Mouse (Mus musculus) midbrain, postnatal 0 days (tissue): ENCODE results near the gene Olfr714. TPM values are rescaled to one million over a fixed set of nuclear protein-coding genes. Genes with fewer than 3 reads are reported as not detected.
"Not testable (repeated sequence)": the region's sequence is repeated elsewhere in the genome, so short reads cannot be mapped to it uniquely, and the experiment has no call there.

Experiments
- ATAC-seq: fragments of 200-750 bp; cut with Nextera tagmentation; 2 replicates; pipeline ENCODE4 v1.8.0; 2017; ENCODE audit warnings: moderate number of reproducible peaks, mild to moderate bottlenecking, moderate TSS enrichment, moderate library complexity; ENCODE audit not compliant: low FRiP score
- DNase-seq: peaks from one replicate; pipeline ENCODE4 v3.0.0-alpha.2; 2015; ENCODE audit warnings: low spot score
- H3K27ac ChIP-seq: fragments of 300-500 bp; sonication (generic); 2 replicates; pipeline ENCODE4 v1.5.1; 2014; ENCODE audit warnings: low read depth, mild to moderate bottlenecking, low read length, mixed read lengths
- H3K27me3 ChIP-seq: fragments of 300-500 bp; sonication (generic); 2 replicates; pipeline ENCODE4 v1.6.1; 2014; ENCODE audit warnings: low read length, control low read depth, mixed read lengths; ENCODE audit not compliant: insufficient read depth
- H3K36me3 ChIP-seq: fragments of 300-500 bp; sonication (generic); 2 replicates; pipeline ENCODE4 v1.6.1; 2014; ENCODE audit warnings: low read length, control low read depth, mixed read lengths; ENCODE audit not compliant: insufficient read depth
- H3K4me1 ChIP-seq: fragments of 300-500 bp; sonication (generic); 2 replicates; pipeline ENCODE4 v1.6.1; 2014; ENCODE audit warnings: mild to moderate bottlenecking, control low read depth, antibody characterized with exemption, low read length, mixed read lengths; ENCODE audit not compliant: insufficient read depth
- H3K4me2 ChIP-seq: fragments of 300-500 bp; sonication (generic); 2 replicates; pipeline ENCODE4 v1.6.1; 2014; ENCODE audit warnings: low read depth, mild to moderate bottlenecking, low read length, mixed read lengths; ENCODE audit not compliant: poor library complexity, severe bottlenecking
- H3K4me3 ChIP-seq: fragments of 300-500 bp; sonication (generic); 2 replicates; pipeline ENCODE4 v1.5.1; 2014; ENCODE audit warnings: low read depth, mild to moderate bottlenecking, low read length, moderate library complexity
- H3K9ac ChIP-seq: fragments of 300-500 bp; sonication (generic); replicated peaks from 2 replicates; pipeline ENCODE4 v1.6.1; 2014; ENCODE audit warnings: mild to moderate bottlenecking, low read length, moderate library complexity, mixed read lengths; ENCODE audit not compliant: poor library complexity, severe bottlenecking
- H3K9me3 ChIP-seq: fragments of 300-500 bp; sonication (generic); 2 replicates; pipeline ENCODE4 v1.6.1; 2016; ENCODE audit warnings: low read length, control low read depth
- CTCF ChIP-seq: IDR thresholded peaks from 2 replicates; pipeline ENCODE4 v1.5.1; 2016; ENCODE audit warnings: antibody characterized with exemption, mild to moderate bottlenecking
- WGBS: fragments of 180-500 bp; shearing (Covaris S2); extraction: QIAGEN DNeasy Blood & Tissue Kit; methylation state at CpG from one replicate; pipeline ENCODE4 v1.1.7; 2014; 5-methylcytosine and 5-hydroxymethylcytosine counted together
- polyA plus RNA-seq: library from polyadenylated mRNA; unstranded; fragments of >200 nt; fragmentation: Nextera tagmentation; extraction: Ambion mirVana; gene quantifications from 2 replicates; pipeline ENCODE4 v1.2.1, GENCODE M21; 2015
- total RNA-seq: library from RNA; depleted of rRNA; stranded (reverse); fragments of >200 nt; gene quantifications from 2 replicates; pipeline ENCODE4 v1.2.3, GENCODE M21; 2014; rRNA removed

Olfr714 gene
- total and polyA plus RNA-seq, 2 experiments from 2014 or later = not detected

- Histone ChIP-seq H3K27ac (no peak overlapping the region), H3K36me3 (no peaks in the 10 kb centered on the region), H3K9me3 (no peaks in the 10 kb centered on the region), H3K4me1 (no peaks in the 10 kb centered on the region), H3K4me3 (no peak overlapping the region), H3K9ac (no peak overlapping the region), H3K4me2 (no peak overlapping the region), H3K27me3 (no peaks in the 10 kb centered on the region)
- ATAC-seq (no peak), DNase-seq (peak; percentile 1)
- TF ChIP-seq CTCF = no peak
- WGBS = 33% methylated on average over 3 of the region's 3 CpGs
Measured at GRCm38 (mm10) chr7:107047578-107047977, 23.2 kb upstream of the Olfr714 start.

GRCm38 (mm10) chr7:107092920-107093319 lies 22.1 kb downstream of the Olfr714 start, which contains the start of gene Olfr17:
TSS of gene Olfr17 (plus strand) at chr7:107093220.
- Histone ChIP-seq H3K4me1 (no peaks in the 10 kb centered on the region), H3K27ac (no peak within 1 kb of the TSS)

GRCm38 (mm10) chr7:107110269-107110668 lies 39.5 kb downstream of the Olfr714 start, which contains the start of gene Olfr715b:
TSS of gene Olfr715b (minus strand) at chr7:107110369.
- not testable (repeated sequence) for H3K9me3 ChIP-seq, H3K27me3 ChIP-seq, H3K4me2 ChIP-seq, H3K4me3 ChIP-seq, ATAC-seq, H3K36me3 ChIP-seq, DNase-seq, H3K9ac ChIP-seq, H3K27ac ChIP-seq, H3K4me1 ChIP-seq
- 91% methylated on average over 1 of the region's 2 CpGs for WGBS

More at GRCm38 (mm10) chr7:107092920-107093319, 22.1 kb downstream of the Olfr714 start, which contains the start of gene Olfr17:
- ATAC-seq (no peak), DNase-seq (no peak)
- Histone ChIP-seq H3K36me3 (no peaks in the 10 kb centered on the region), H3K9me3 (no peaks in the 10 kb centered on the region), H3K9ac (no peak within 1 kb of the TSS), H3K27me3 (no peaks in the 10 kb centered on the region), H3K4me2 (no peak within 1 kb of the TSS), H3K4me3 (no peak within 1 kb of the TSS)
- no peak for TF ChIP-seq CTCF
- 55% methylated on average over 1 of the region's 1 CpGs for WGBS

Other genes starting within 250 kb of the Olfr714 start
- not detected in 2 replicates for gene Olfr702, start 237.1 kb upstream of the Olfr714 start, total RNA-seq
- gene Olfr702, start 237.1 kb upstream of the Olfr714 start, polyA plus RNA-seq = not detected in 2 replicates
- gene Olfr703, start 227.6 kb upstream of the Olfr714 start, total RNA-seq = not detected in 2 replicates
- gene Olfr703, start 227.6 kb upstream of the Olfr714 start, polyA plus RNA-seq = not detected in 2 replicates
- gene Olfr704, start 207.8 kb upstream of the Olfr714 start, total RNA-seq = not detected in 2 replicates
- gene Olfr704, start 207.8 kb upstream of the Olfr714 start, polyA plus RNA-seq = not detected in 2 replicates
- gene Olfr705, start 194.1 kb upstream of the Olfr714 start, total RNA-seq = not detected in 2 replicates
- not detected in 2 replicates for gene Olfr705, start 194.1 kb upstream of the Olfr714 start, polyA plus RNA-seq
- not detected in 2 replicates for gene Olfr706, start 182.8 kb upstream of the Olfr714 start, total RNA-seq
- not detected in 2 replicates for gene Olfr706, start 182.8 kb upstream of the Olfr714 start, polyA plus RNA-seq
- gene Olfr707, start 169.7 kb upstream of the Olfr714 start, total RNA-seq = not detected in 2 replicates
- not detected in 2 replicates for gene Olfr707, start 169.7 kb upstream of the Olfr714 start, polyA plus RNA-seq
- gene Olfr1532-ps1, start 163.0 kb upstream of the Olfr714 start, total RNA-seq = not detected in 2 replicates
- not detected in 2 replicates for gene Olfr1532-ps1, start 163.0 kb upstream of the Olfr714 start, polyA plus RNA-seq
- gene Olfr709-ps1, start 138.8 kb upstream of the Olfr714 start, total RNA-seq = not detected in 2 replicates
- not detected in 2 replicates for gene Olfr709-ps1, start 138.8 kb upstream of the Olfr714 start, polyA plus RNA-seq
- gene Olfr710, start 122.7 kb upstream of the Olfr714 start, total RNA-seq = not detected in 2 replicates
- gene Olfr710, start 122.7 kb upstream of the Olfr714 start, polyA plus RNA-seq = not detected in 2 replicates
- gene Olfr6, start 107.0 kb upstream of the Olfr714 start, total RNA-seq = not detected in 2 replicates
- not detected in 2 replicates for gene Olfr6, start 107.0 kb upstream of the Olfr714 start, polyA plus RNA-seq
- gene Olfr711, start 95.5 kb upstream of the Olfr714 start, total RNA-seq = not detected in 2 replicates
- not detected in 2 replicates for gene Olfr711, start 95.5 kb upstream of the Olfr714 start, polyA plus RNA-seq
- gene Olfr2, start 64.9 kb upstream of the Olfr714 start, total RNA-seq = not detected in 2 replicates
- gene Olfr2, start 64.9 kb upstream of the Olfr714 start, polyA plus RNA-seq = not detected in 2 replicates
- not detected in 2 replicates for gene Olfr713, start 39.8 kb upstream of the Olfr714 start, total RNA-seq
- gene Olfr713, start 39.8 kb upstream of the Olfr714 start, polyA plus RNA-seq = not detected in 2 replicates
- gene Olfr17, start 22.2 kb downstream of the Olfr714 start, total RNA-seq = not detected in 2 replicates
- not detected in 2 replicates for gene Olfr17, start 22.2 kb downstream of the Olfr714 start, polyA plus RNA-seq
- not detected in 2 replicates for gene Olfr715b, start 39.4 kb downstream of the Olfr714 start, total RNA-seq
- not detected in 2 replicates for gene Olfr715b, start 39.4 kb downstream of the Olfr714 start, polyA plus RNA-seq
- not detected in 2 replicates for gene Olfr715, start 60.1 kb downstream of the Olfr714 start, total RNA-seq
- gene Olfr715, start 60.1 kb downstream of the Olfr714 start, polyA plus RNA-seq = not detected in 2 replicates
- gene Olfr716, start 67.3 kb downstream of the Olfr714 start, total RNA-seq = not detected in 2 replicates
- gene Olfr716, start 67.3 kb downstream of the Olfr714 start, polyA plus RNA-seq = not detected in 2 replicates
- gene Nlrp14, start 96.0 kb downstream of the Olfr714 start, total RNA-seq = not detected in 2 replicates
- gene Nlrp14, start 96.0 kb downstream of the Olfr714 start, polyA plus RNA-seq = not detected in 2 replicates
- gene Rbmxl2, start 138.5 kb downstream of the Olfr714 start, total RNA-seq = not detected in 2 replicates
- not detected in 2 replicates for gene Rbmxl2, start 138.5 kb downstream of the Olfr714 start, polyA plus RNA-seq